Mouse (Mus musculus) midbrain, embryonic 12.5 days (tissue): Measurements from ENCODE around the gene Hus1b. TPM values are rescaled to one million over a fixed set of nuclear protein-coding genes. Genes with fewer than 3 reads are reported as not detected.

Source experiments
- ATAC-seq: fragments of 200-750 bp; cut with Nextera tagmentation; 2 replicates; pipeline ENCODE4 v1.8.0; 2017; ENCODE audit warnings: low read depth, moderate TSS enrichment, moderate library complexity; ENCODE audit not compliant: low FRiP score
- H3K27ac ChIP-seq: fragments of 300-500 bp; sonication (generic); replicated peaks from 2 replicates; pipeline ENCODE4 v1.5.1; 2016; ENCODE audit warnings: mild to moderate bottlenecking
- H3K27me3 ChIP-seq: fragments of 300-500 bp; sonication (generic); 2 replicates; pipeline ENCODE4 v1.6.1; 2016; ENCODE audit warnings: mild to moderate bottlenecking
- H3K36me3 ChIP-seq: fragments of 300-500 bp; sonication (generic); 2 replicates; pipeline ENCODE4 v1.6.1; 2016
- H3K4me1 ChIP-seq: fragments of 300-500 bp; sonication (generic); 2 replicates; pipeline ENCODE4 v1.6.1; 2016
- H3K4me2 ChIP-seq: fragments of 300-500 bp; sonication (generic); replicated peaks from 2 replicates; pipeline ENCODE4 v1.6.1; 2016; ENCODE audit warnings: mild to moderate bottlenecking, moderate library complexity
- H3K4me3 ChIP-seq: fragments of 300-500 bp; sonication (generic); 2 replicates; pipeline ENCODE4 v1.5.1; 2016; ENCODE audit warnings: mild to moderate bottlenecking
- H3K9ac ChIP-seq: fragments of 300-500 bp; sonication (generic); replicated peaks from 2 replicates; pipeline ENCODE4 v1.6.1; 2016; ENCODE audit warnings: mild to moderate bottlenecking, moderate library complexity
- H3K9me3 ChIP-seq: fragments of 300-500 bp; sonication (generic); 2 replicates; pipeline ENCODE4 v1.6.1; 2016; ENCODE audit warnings: mild to moderate bottlenecking
- WGBS: fragments of 180-500 bp; shearing (Covaris S2); methylation state at CpG from one replicate; pipeline ENCODE4 v1.1.7; 2016; 5-methylcytosine and 5-hydroxymethylcytosine counted together
- polyA plus RNA-seq: library from polyadenylated mRNA; unstranded; fragments of >200 nt; fragmentation: Nextera tagmentation; extraction: Ambion mirVana; gene quantifications from 2 replicates; pipeline ENCODE4 v1.2.1, GENCODE M21; 2016

Gene Hus1b
- polyA plus RNA-seq, 1 experiment from 2014 or later: 0.24 TPM

DNA sequence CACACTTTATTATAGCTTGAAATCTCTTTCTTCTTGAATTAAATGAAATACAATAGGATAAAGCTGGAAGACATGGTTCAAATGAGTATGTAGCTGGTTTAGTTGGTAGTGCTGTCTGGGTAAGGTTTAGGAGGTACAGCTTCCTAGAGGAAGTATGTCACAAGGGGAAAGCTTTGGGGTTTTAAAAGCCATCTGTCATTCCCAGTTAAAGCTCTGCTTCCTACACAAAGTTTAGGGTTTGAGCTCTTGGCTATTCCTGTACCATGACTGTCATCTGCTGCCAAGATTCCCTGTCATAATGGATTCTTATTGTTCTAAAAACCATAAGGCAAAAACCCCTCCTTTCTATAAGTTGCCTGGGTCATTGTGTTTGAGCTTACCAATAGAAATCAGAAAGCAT lies 1.8 kb downstream of the Hus1b start:
- H3K27me3 ChIP-seq: no peaks in the 10 kb centered on the region
- H3K36me3 ChIP-seq: peaks cover 4% of the 10 kb centered on the region; the same call in 1 of the 2 replicates
- H3K4me1 ChIP-seq: no peaks in the 10 kb centered on the region
- ATAC-seq: no peak
- no peak overlapping the region for H3K4me3 ChIP-seq
- H3K9me3 ChIP-seq: no peaks in the 10 kb centered on the region
- H3K4me2 ChIP-seq: no peak overlapping the region
- H3K27ac ChIP-seq: no peak overlapping the region
- H3K9ac ChIP-seq: no peak overlapping the region

DNA sequence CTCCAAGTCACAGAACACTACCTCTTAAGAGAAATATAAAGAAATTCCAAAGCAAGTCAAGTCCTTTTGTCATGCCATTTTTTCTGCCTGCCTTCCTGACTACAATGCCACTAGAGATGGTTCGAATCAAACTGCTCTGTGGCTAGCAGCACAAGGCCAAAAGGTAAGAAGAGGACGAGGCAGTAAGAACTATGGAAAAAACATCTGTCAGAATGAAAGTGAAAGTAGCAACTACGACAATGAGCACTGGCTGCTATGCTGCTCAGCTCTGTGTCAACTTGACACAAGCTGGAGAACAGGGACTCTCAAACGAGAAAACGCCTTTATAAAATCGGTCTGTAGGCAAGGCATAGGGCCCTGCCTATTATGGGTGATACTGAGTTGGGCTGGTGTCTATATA lies 14.6 kb downstream of the Hus1b start:
- ATAC-seq: no peak
- no peak overlapping the region for H3K4me2 ChIP-seq
- H3K27ac ChIP-seq: no peak overlapping the region
- H3K36me3 ChIP-seq: no peaks in the 10 kb centered on the region
- H3K4me3 ChIP-seq: no peak overlapping the region
- no peak overlapping the region for H3K9ac ChIP-seq
- WGBS: 84% methylated on average over 6 of the region's 6 CpGs
- no peaks in the 10 kb centered on the region for H3K4me1 ChIP-seq
- no peaks in the 10 kb centered on the region for H3K9me3 ChIP-seq
- H3K27me3 ChIP-seq: no peaks in the 10 kb centered on the region

DNA sequence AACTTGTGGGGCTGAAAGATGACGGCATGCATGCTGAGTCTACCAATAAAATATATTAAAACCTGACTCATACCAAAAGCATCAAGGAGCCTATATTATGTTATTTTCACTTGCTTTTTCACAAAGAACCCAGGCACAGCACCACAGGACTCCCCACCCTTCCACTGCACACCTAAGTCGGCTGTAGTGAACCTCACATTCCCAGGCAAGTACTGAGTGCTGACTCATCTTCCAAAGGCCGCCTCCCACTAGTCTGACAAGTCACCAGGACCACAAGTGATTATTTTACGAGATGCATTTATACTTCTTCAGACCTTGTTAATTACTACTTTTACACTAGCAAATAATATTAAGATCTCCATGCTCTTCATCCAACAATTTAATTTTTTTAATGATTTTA lies 15.9 kb downstream of the Hus1b start:
- Histone ChIP-seq H3K9me3 (no peaks in the 10 kb centered on the region), H3K4me1 (no peaks in the 10 kb centered on the region), H3K36me3 (no peaks in the 10 kb centered on the region), H3K27me3 (no peaks in the 10 kb centered on the region), H3K4me2 (no peak overlapping the region), H3K4me3 (no peak overlapping the region), H3K9ac (no peak overlapping the region), H3K27ac (no peak overlapping the region)
- no peak for ATAC-seq
- WGBS: 85% methylated on average over 4 of the region's 4 CpGs

DNA sequence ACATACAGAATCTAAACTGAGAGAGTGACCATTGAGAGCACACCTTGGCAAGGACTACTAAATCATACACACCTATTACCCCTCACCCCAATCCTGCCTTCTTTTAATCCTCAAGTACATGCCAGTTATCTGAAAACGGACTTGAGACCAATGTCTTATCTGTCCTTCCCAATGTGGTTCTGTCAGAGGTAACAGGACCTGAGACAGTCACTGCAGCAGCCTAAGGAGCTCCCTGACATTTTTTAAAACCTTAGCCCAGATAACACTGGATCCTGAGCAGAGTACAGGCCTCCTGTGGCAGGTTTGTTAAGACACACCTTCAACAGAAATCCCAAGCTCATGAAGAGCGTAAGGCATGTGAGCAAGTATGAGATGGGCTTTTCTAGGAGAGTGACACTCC lies 18.4 kb downstream of the Hus1b start:
- no peak for ATAC-seq
- H3K4me1 ChIP-seq: no peaks in the 10 kb centered on the region
- 90% methylated on average over 2 of the region's 2 CpGs for WGBS

DNA sequence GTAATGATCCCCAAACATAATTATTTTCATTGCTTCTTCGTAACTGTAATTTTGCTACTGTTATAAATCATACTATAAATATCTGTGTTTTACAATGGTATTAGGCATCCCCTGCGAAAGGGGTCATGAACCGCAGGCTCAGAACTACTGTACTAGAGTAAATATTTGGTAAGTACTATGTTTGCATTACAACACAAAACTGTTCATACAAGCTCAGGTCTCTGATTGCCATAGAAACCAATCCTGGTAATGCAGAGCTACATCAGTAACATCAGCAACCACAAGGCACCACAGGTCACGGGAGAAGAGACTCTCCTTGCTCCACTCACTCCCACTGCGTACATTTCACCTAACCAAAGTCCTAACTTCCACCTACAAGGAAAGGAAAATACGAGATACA lies 23.3 kb downstream of the Hus1b start:
- ATAC-seq: no peak

More for the DNA sequence above, 18.4 kb downstream of the Hus1b start:
- Histone ChIP-seq H3K27me3 (no peaks in the 10 kb centered on the region), H3K27ac (no peak overlapping the region), H3K4me2 (no peak overlapping the region), H3K9ac (no peak overlapping the region), H3K4me3 (no peak overlapping the region), H3K9me3 (no peaks in the 10 kb centered on the region), H3K36me3 (0 out of 2 replicates have a peak, but pooled peaks cover 6% of the 10 kb centered on the region)

DNA sequence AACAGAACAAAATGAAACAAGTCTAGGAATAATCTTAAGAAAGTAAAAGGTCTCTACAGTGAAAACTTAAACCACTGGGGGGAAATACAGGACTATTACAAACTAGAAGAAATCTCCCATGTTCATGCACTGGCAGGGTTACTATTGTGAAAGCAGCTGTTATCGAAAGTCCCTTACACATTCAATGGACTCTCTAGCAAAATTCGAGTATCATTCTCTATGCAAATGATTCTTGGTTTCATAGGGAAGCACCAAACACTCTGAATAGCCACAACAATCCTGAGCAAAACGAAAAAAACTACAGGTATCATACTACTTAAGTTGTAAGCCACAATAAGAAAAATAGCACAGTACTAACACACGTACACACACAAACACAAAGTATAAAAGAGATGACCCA lies 25.6 kb downstream of the Hus1b start:
- H3K4me3 ChIP-seq: no peak overlapping the region
- H3K27ac ChIP-seq: no peak overlapping the region
- 0 out of 2 replicates have a peak, but pooled peaks cover 6% of the 10 kb centered on the region for H3K36me3 ChIP-seq
- H3K9me3 ChIP-seq: no peaks in the 10 kb centered on the region
- H3K4me1 ChIP-seq: no peaks in the 10 kb centered on the region
- no peak for ATAC-seq
- no peak overlapping the region for H3K4me2 ChIP-seq
- WGBS: 90% methylated on average over 4 of the region's 4 CpGs
- no peaks in the 10 kb centered on the region for H3K27me3 ChIP-seq
- no peak overlapping the region for H3K9ac ChIP-seq

More for the DNA sequence above, 23.3 kb downstream of the Hus1b start:
- Histone ChIP-seq H3K9ac (no peak overlapping the region), H3K4me3 (no peak overlapping the region), H3K4me2 (no peak overlapping the region), H3K4me1 (no peaks in the 10 kb centered on the region), H3K36me3 (0 out of 2 replicates have a peak, but pooled peaks cover 6% of the 10 kb centered on the region), H3K27me3 (no peaks in the 10 kb centered on the region), H3K27ac (no peak overlapping the region), H3K9me3 (no peaks in the 10 kb centered on the region)
- 82% methylated on average over 6 of the region's 6 CpGs for WGBS

DNA sequence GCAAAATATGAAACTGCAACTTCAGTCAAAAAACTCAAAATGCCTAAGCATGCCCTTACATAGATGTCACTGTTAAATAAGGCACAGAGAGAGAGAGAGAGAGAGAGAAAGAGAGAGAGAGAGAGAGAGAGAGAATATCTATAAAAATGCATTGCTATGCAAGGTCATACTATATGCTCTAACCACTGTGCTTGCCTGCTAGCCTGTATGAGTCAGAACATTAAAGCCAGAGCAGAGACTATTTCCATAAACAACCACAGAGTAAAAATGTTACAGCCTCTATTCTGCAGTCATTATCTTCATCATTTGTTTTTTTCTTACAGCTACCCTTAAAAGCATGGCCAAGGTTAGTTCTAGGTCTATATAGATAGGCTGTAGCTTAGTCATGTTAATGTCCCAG lies 33.8 kb downstream of the Hus1b start:
- no peak overlapping the region for H3K9ac ChIP-seq
- no peaks in the 10 kb centered on the region for H3K9me3 ChIP-seq
- H3K27ac ChIP-seq: no peak overlapping the region
- no peak for ATAC-seq
- H3K4me3 ChIP-seq: no peak overlapping the region
- no peaks in the 10 kb centered on the region for H3K27me3 ChIP-seq
- 0 out of 2 replicates have a peak, but pooled peaks cover 2% of the 10 kb centered on the region for H3K36me3 ChIP-seq
- H3K4me1 ChIP-seq: no peaks in the 10 kb centered on the region
- H3K4me2 ChIP-seq: no peak overlapping the region

DNA sequence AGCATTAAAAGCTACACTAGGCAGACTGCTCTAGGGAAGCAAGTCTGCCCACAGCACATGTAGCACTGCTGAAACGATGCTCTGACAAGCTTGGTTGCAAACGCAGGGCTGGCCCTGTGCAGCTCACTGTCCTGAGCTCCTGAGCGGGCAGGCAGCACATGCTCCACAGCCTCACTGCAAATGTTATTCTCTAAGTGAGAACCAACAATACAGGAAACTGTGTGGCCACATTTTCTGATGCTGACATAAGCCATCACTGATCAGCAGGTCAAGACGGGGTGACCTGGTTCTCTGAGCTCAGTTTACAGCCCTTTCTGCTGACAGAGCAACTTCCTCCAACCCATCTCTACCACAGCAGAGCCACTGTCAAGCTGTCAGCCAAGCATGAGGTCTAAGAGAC lies 34.5 kb downstream of the Hus1b start:
- ATAC-seq: no peak
- no peaks in the 10 kb centered on the region for H3K27me3 ChIP-seq
- no peaks in the 10 kb centered on the region for H3K4me1 ChIP-seq
- no peaks in the 10 kb centered on the region for H3K9me3 ChIP-seq
- WGBS: 24% methylated on average over 4 of the region's 4 CpGs
- H3K4me3 ChIP-seq: no peak overlapping the region
- H3K4me2 ChIP-seq: no peak overlapping the region
- H3K36me3 ChIP-seq: 0 out of 2 replicates have a peak, but pooled peaks cover 2% of the 10 kb centered on the region
- no peak overlapping the region for H3K9ac ChIP-seq
- H3K27ac ChIP-seq: no peak overlapping the region

DNA sequence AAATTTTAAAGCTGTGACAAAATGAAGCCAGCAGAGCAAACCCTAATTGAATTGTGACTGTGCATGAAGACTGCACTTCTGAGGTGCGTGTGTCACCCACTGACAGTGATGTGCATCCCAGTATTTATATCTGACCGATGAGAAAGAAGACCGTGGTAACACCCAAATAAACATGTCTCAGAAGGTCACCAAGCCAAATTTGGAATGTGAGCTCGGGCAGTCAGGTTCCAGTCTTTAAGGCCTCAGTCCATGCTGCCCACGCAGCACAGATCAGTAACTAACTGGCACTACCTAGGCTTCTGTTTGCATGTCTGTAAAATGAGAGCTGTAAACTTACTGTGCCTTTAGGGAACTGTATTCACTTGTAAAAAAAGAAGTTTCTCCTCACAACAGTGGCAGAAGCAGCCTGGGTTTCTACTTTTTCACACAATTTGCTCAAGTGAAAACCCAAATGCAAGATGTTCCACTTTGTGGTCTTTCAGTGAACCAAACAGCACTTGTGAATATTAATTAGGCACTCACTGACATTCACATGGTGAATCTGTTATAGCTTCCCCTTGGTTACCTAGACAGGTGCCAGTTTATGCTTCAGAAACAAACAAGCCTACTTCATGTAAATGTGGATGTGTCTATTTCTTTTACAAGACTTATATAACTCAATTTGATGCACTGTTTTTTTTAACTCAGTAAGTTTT lies 35.5 kb downstream of the Hus1b start:
- no peak overlapping the region for H3K9ac ChIP-seq
- 78% methylated on average over 5 of the region's 5 CpGs for WGBS
- no peaks in the 10 kb centered on the region for H3K27me3 ChIP-seq
- no peak for ATAC-seq
- no peaks in the 10 kb centered on the region for H3K4me1 ChIP-seq
- H3K4me3 ChIP-seq: no peak overlapping the region
- H3K36me3 ChIP-seq: 0 out of 2 replicates have a peak, but pooled peaks cover 2% of the 10 kb centered on the region
- no peaks in the 10 kb centered on the region for H3K9me3 ChIP-seq
- no peak overlapping the region for H3K27ac ChIP-seq
- H3K4me2 ChIP-seq: no peak overlapping the region

DNA sequence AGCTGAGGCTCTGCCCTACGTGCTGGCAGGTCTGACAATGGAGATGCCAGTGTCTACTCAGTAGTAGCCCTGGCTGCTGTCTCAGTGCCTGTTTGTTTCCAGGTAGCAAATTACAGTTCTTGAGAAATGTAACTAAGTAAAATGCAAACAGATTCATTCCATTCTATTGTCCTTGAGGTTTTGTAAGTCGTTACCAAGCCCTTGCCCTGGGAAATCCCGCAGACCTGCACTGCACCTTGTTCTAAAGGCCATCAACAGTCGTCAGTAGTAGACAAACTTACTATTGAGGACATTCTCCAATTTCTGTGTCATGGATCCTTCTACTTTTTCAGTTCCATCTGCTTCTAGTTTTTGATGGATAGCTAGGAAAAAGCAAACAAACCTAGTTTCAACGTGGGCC lies 36.7 kb downstream of the Hus1b start:
- Histone ChIP-seq H3K4me1 (no peaks in the 10 kb centered on the region), H3K9ac (no peak overlapping the region), H3K4me2 (no peak overlapping the region), H3K4me3 (no peak overlapping the region), H3K9me3 (no peaks in the 10 kb centered on the region), H3K27me3 (no peaks in the 10 kb centered on the region), H3K27ac (no peak overlapping the region), H3K36me3 (0 out of 2 replicates have a peak, but pooled peaks cover 2% of the 10 kb centered on the region)
- ATAC-seq: no peak
- WGBS: 77% methylated on average over 5 of the region's 5 CpGs

DNA sequence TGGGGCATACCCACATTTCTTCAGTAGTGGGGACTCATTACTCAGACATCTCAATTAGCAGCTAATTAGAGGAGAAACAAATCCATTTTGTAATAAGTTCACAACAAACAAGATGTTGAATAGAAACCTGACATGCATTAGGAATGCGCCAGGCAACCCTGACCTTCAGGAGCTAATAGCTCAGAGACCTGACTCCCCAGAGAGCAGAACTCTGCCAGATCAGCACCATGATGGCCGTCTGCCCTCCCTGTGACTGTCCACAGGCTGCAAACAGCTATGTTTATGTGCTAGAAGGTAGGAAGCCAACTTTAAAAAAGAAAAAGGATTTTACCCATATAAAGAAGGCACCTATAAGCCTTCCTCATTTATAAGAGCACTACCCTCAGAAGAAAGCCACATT lies 45.3 kb downstream of the Hus1b start:
- H3K4me3 ChIP-seq: no peak overlapping the region
- no peaks in the 10 kb centered on the region for H3K27me3 ChIP-seq
- no peak for ATAC-seq
- H3K4me1 ChIP-seq: no peaks in the 10 kb centered on the region
- no peaks in the 10 kb centered on the region for H3K9me3 ChIP-seq
- no peak overlapping the region for H3K9ac ChIP-seq
- peaks cover 20% of the 10 kb centered on the region for H3K36me3 ChIP-seq
- no peak overlapping the region for H3K4me2 ChIP-seq
- no peak overlapping the region for H3K27ac ChIP-seq
- WGBS: 56% methylated on average over 2 of the region's 2 CpGs

DNA sequence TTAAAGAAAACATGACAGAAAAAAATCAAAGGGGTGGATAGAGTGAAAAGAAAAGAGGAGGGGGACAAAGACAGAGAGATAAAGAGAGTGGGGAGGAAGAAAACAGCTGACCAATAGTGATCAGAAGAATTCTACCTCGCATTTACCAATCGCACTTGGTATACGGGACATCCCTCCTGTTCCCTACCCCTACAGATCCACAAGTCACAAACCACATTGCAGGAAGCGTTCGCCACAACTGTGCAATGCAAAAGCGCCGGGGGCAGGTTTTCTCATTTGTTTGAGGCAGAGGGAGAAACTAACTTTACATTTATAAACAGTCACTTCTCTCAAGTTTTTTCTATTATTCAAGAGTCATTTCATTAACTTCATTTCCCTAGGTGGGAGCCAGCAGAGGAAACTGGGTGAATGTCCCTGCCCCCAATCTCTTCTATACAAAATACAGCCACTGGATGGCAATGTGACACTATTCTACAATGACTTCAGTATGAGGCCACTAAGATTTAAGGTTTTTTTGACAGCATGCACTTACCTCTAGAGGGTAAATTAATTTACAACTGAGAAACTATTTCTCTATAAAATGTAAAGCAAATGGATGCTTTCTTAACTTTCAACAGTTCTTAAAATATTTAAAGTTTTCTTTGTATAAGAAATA lies 46.0 kb downstream of the Hus1b start:
- WGBS: 94% methylated on average over 7 of the region's 7 CpGs
- Histone ChIP-seq H3K4me1 (no peaks in the 10 kb centered on the region), H3K27me3 (no peaks in the 10 kb centered on the region), H3K4me3 (no peak overlapping the region), H3K36me3 (peaks cover 20% of the 10 kb centered on the region), H3K4me2 (no peak overlapping the region), H3K9ac (no peak overlapping the region), H3K9me3 (no peaks in the 10 kb centered on the region), H3K27ac (no peak overlapping the region)
- no peak for ATAC-seq
